Mouse (Mus musculus) lung, embryonic 16.5 days (tissue): Measurements from ENCODE around the gene Anapc15-ps. TPM values are rescaled to one million over a fixed set of nuclear protein-coding genes. Genes with fewer than 3 reads are reported as not detected.

Experiments
- ATAC-seq: fragments of 200-750 bp; cut with Nextera tagmentation; 2 replicates; pipeline ENCODE4 v1.8.0; 2017; ENCODE audit warnings: low read depth, mild to moderate bottlenecking, moderate library complexity
- H3K27ac ChIP-seq: fragments of 300-500 bp; sonication (generic); 2 replicates; pipeline ENCODE4 v1.5.1; 2014; ENCODE audit warnings: mild to moderate bottlenecking, control low read depth, low read length
- H3K27me3 ChIP-seq: fragments of 300-500 bp; sonication (generic); 2 replicates; pipeline ENCODE4 v1.6.1; 2014; ENCODE audit warnings: low read depth, low read length, mixed read lengths; ENCODE audit not compliant: control insufficient read depth, insufficient read depth
- H3K36me3 ChIP-seq: fragments of 300-500 bp; sonication (generic); 2 replicates; pipeline ENCODE4 v1.6.1; 2014; ENCODE audit warnings: low read length; ENCODE audit not compliant: control insufficient read depth, insufficient read depth
- H3K4me1 ChIP-seq: fragments of 300-500 bp; sonication (generic); replicated peaks from 2 replicates; pipeline ENCODE4 v1.6.1; 2014; ENCODE audit warnings: low read length, mixed read lengths; ENCODE audit not compliant: control insufficient read depth, insufficient read depth
- H3K4me2 ChIP-seq: fragments of 300-500 bp; sonication (generic); 2 replicates; pipeline ENCODE4 v1.6.1; 2014; ENCODE audit warnings: low read depth, low read length, control low read depth
- H3K4me3 ChIP-seq: fragments of 300-500 bp; sonication (generic); 2 replicates; pipeline ENCODE4 v1.5.1; 2014; ENCODE audit warnings: mild to moderate bottlenecking, low read length, control low read depth
- H3K9ac ChIP-seq: fragments of 300-500 bp; sonication (generic); 2 replicates; pipeline ENCODE4 v1.6.1; 2014; ENCODE audit warnings: low read length, control low read depth
- H3K9me3 ChIP-seq: fragments of 300-500 bp; sonication (generic); 2 replicates; pipeline ENCODE4 v1.6.1; 2016; ENCODE audit warnings: low read length; ENCODE audit not compliant: control insufficient read depth
- WGBS: fragments of 180-500 bp; shearing (Covaris S2); extraction: QIAGEN DNeasy Blood & Tissue Kit; methylation state at CpG from one replicate; pipeline ENCODE4 v1.1.7; 2014; 5-methylcytosine and 5-hydroxymethylcytosine counted together
- polyA plus RNA-seq: library from polyadenylated mRNA; unstranded; fragments of >200 nt; fragmentation: Nextera tagmentation; extraction: Ambion mirVana; gene quantifications from 2 replicates; pipeline ENCODE4 v1.2.1, GENCODE M21; 2015

Anapc15-ps gene
- polyA plus RNA-seq, result 0.64 TPM in 1 of 2 replicates, not detected in the other

GRCm38 (mm10) chr10:95673351-95673750, at the start of gene Anapc15-ps:
Anapc15-ps (minus strand) TSS chr10:95673451.
- WGBS, result 91% methylated on average over 3 of the region's 3 CpGs
- no peak within 1 kb of the TSS for H3K9ac ChIP-seq
- H3K36me3 ChIP-seq, result no peaks in the 10 kb centered on the region
- no peak within 1 kb of the TSS for H3K4me3 ChIP-seq
- H3K4me1 ChIP-seq, result peaks cover 7% of the 10 kb centered on the region
- no peak for ATAC-seq
- H3K4me2 ChIP-seq, result no peak within 1 kb of the TSS
- no peak within 1 kb of the TSS for H3K27ac ChIP-seq
- H3K27me3 ChIP-seq, result no peaks in the 10 kb centered on the region
- H3K9me3 ChIP-seq, result no peaks in the 10 kb centered on the region

GRCm38 (mm10) chr10:95722203-95722611, 49.0 kb upstream of the Anapc15-ps start:
- H3K9ac ChIP-seq, result no peak overlapping the region
- WGBS, result 70% methylated on average over 10 of the region's 10 CpGs

DNA sequence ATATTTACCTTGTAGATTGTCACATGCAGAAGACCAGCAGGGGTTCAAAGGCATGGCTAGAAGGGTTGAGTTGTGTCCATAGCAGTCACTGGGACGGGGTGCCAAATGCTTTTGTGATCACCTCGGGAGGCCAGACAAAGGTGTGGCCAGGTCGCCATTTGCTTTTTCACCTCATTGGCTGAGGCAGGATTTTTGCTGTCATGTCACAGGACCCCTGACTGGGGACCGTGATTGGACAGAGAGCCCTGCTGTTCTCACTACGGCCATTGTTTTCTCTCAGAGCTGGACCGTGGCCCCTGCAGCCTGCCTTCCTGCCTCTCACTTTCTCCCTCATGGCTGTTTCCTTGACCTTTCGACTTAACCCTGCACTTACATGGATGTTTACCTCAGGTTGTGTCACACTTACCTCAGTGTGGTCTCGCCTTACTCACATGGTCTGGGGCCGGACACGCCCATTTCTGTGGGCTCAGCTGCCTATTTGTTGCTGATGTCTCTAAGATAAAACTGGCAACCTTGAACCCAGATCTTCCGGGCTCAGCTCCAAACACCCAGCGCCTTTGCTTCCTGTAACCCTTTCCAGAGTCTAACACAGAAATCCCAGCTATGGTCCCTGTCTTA, 47.0 kb upstream of the Anapc15-ps start:
- no peak overlapping the region for H3K27ac ChIP-seq
- no peak overlapping the region for H3K9ac ChIP-seq
- H3K4me1 ChIP-seq, result no peaks in the 10 kb centered on the region
- no peaks in the 10 kb centered on the region for H3K36me3 ChIP-seq
- WGBS, result 58% methylated on average over 12 of the region's 12 CpGs
- no peak overlapping the region for H3K4me2 ChIP-seq
- H3K4me3 ChIP-seq, result no peak overlapping the region
- H3K9me3 ChIP-seq, result no peaks in the 10 kb centered on the region
- H3K27me3 ChIP-seq, result no peaks in the 10 kb centered on the region
- no peak for ATAC-seq

More at GRCm38 (mm10) chr10:95722203-95722611, 49.0 kb upstream of the Anapc15-ps start:
- Histone ChIP-seq H3K27ac (no peak overlapping the region), H3K9me3 (no peaks in the 10 kb centered on the region), H3K4me2 (no peak overlapping the region), H3K4me1 (no peaks in the 10 kb centered on the region; the same call in 1 of the 2 replicates), H3K27me3 (no peaks in the 10 kb centered on the region), H3K36me3 (no peaks in the 10 kb centered on the region), H3K4me3 (no peak overlapping the region)
- ATAC-seq, result no peak

DNA sequence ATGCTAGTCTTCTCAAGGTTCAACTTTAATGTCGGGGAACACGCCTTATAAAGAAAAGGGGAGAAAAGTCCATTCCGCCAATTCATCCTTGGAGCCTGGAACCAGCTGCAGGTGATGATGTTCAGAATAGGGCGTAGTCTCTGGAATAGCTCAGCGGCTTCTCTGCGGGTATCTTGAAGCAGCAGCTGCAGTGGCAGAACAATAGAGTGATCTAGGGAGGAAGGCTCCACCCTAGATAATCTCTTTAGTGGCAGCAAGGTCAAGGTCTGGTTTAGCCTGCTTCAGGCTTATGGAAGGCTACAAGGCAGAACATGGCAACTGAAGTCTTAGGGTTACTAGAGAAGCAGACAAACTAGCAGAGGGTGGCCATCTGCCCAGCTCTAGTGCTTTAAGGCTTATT, 46.2 kb upstream of the Anapc15-ps start:
- Histone ChIP-seq H3K27me3 (no peaks in the 10 kb centered on the region), H3K36me3 (no peaks in the 10 kb centered on the region), H3K27ac (no peak overlapping the region), H3K4me2 (no peak overlapping the region), H3K9ac (no peak overlapping the region), H3K4me1 (no peaks in the 10 kb centered on the region), H3K9me3 (no peaks in the 10 kb centered on the region), H3K4me3 (no peak overlapping the region)
- ATAC-seq, result no peak
- WGBS, result 84% methylated on average over 6 of the region's 6 CpGs

GRCm38 (mm10) chr10:95718760-95719159, 45.5 kb upstream of the Anapc15-ps start:
- Histone ChIP-seq H3K4me1 (no peaks in the 10 kb centered on the region), H3K9ac (no peak overlapping the region), H3K27me3 (no peaks in the 10 kb centered on the region), H3K4me3 (no peak overlapping the region), H3K36me3 (no peaks in the 10 kb centered on the region), H3K9me3 (no peaks in the 10 kb centered on the region), H3K4me2 (no peak overlapping the region), H3K27ac (no peak overlapping the region)
- ATAC-seq, result no peak
- 7% methylated on average over 1 of the region's 1 CpGs for WGBS

DNA sequence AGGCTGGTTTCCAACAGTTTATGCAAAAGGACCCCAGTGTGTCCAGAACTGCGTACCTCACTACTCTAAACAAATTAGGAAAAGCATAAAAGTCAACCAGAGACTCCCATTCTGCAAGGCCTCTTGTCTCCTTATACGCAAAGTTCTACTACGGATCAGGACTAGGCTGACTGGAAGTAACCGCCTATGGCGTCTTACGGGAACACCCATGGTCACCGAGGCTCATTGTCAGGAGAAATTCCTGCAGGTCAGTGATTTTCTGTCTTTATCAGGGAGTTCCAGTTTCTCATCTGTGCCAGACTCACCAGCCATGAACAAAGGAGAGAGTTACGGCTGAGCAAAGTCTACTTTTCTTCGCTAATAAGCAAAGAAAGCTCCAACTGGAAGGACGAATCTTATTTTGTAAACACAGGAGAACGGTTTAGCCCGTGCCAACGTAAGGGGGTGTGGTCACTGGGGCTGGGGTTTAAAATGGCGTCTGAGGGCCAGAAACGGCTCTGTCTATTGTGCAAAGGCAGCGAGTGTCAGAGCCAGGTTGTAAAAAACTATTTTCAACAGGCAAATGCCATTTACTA, 43.9 kb upstream of the Anapc15-ps start:
- Histone ChIP-seq H3K27ac (no peak overlapping the region), H3K4me2 (no peak overlapping the region), H3K4me3 (no peak overlapping the region), H3K9ac (no peak overlapping the region), H3K9me3 (no peaks in the 10 kb centered on the region), H3K36me3 (no peaks in the 10 kb centered on the region), H3K4me1 (no peaks in the 10 kb centered on the region), H3K27me3 (no peaks in the 10 kb centered on the region)
- no peak for ATAC-seq
- WGBS, result 81% methylated on average over 16 of the region's 16 CpGs

GRCm38 (mm10) chr10:95715687-95716086, 42.4 kb upstream of the Anapc15-ps start:
- H3K27ac ChIP-seq, result no peak overlapping the region
- WGBS, result 44% methylated on average over 6 of the region's 6 CpGs
- no peak for ATAC-seq
- H3K27me3 ChIP-seq, result no peaks in the 10 kb centered on the region
- H3K4me3 ChIP-seq, result no peak overlapping the region
- H3K4me2 ChIP-seq, result no peak overlapping the region
- H3K4me1 ChIP-seq, result no peaks in the 10 kb centered on the region
- H3K36me3 ChIP-seq, result no peaks in the 10 kb centered on the region
- no peaks in the 10 kb centered on the region for H3K9me3 ChIP-seq
- no peak overlapping the region for H3K9ac ChIP-seq

- no peak; the same call in 1 of the 2 replicates for ATAC-seq
- Histone ChIP-seq H3K27ac (no peak overlapping the region), H3K4me1 (peaks cover 7% of the 10 kb centered on the region), H3K9ac (no peak overlapping the region), H3K4me2 (no peak overlapping the region), H3K36me3 (no peaks in the 10 kb centered on the region), H3K4me3 (no peak overlapping the region), H3K9me3 (no peaks in the 10 kb centered on the region), H3K27me3 (no peaks in the 10 kb centered on the region)
- 49% methylated on average over 6 of the region's 6 CpGs for WGBS
These were observed 39.0 kb upstream of the Anapc15-ps start for GRCm38 (mm10) chr10:95712221-95712620.

GRCm38 (mm10) chr10:95709903-95710660, 36.8 kb upstream of the Anapc15-ps start:
- Histone ChIP-seq H3K27ac (no peak overlapping the region), H3K36me3 (no peaks in the 10 kb centered on the region), H3K4me1 (peaks cover 7% of the 10 kb centered on the region), H3K9ac (no peak overlapping the region), H3K4me3 (no peak overlapping the region), H3K4me2 (no peak overlapping the region), H3K27me3 (no peaks in the 10 kb centered on the region), H3K9me3 (no peaks in the 10 kb centered on the region)
- 53% methylated on average over 8 of the region's 8 CpGs for WGBS
- no peak for ATAC-seq
